Mouse (Mus musculus) heart, postnatal 36 days (tissue): ENCODE data around the gene Icam2. TPM values are rescaled to one million over a fixed set of nuclear protein-coding genes. Genes with fewer than 3 reads are reported as not detected.
A peak's percentile ranks its signal among the peaks of the same experiment; 100 is the strongest.
"Not testable (repeated sequence)": the region's sequence is repeated elsewhere in the genome, so short reads cannot be mapped to it uniquely, and the experiment has no call there.

Experiments used
- DNase-seq, 2 experiments: peaks; one replicate each; pipeline ENCODE4 v3.0.0; 2021 to 2022
- intact Hi-C: fragments of 180-260 bp; cut with DNase I; formaldehyde crosslinking; loops from one replicate; pipeline ENCODE4 v1.15.1; 2025
- total RNA-seq, 2 experiments: library from RNA; stranded (reverse); gene quantifications; 2 replicates each; pipeline ENCODE4 v1.2.3; 2021

Gene Icam2
- total RNA-seq, 2 experiments from 2014 or later, result 30.3 to 34.9 TPM

- no peak for DNase-seq
- intact Hi-C loops, result no loop called here
Observed at GRCm38 (mm10) chr11:106351941-106352340, 35.9 kb downstream of the Icam2 start.

GRCm38 (mm10) chr11:106351253-106351652, 36.6 kb downstream of the Icam2 start:
- intact Hi-C loops, result no loop called here
- no peak for DNase-seq

GRCm38 (mm10) chr11:106350853-106351252, 37.0 kb downstream of the Icam2 start:
- DNase-seq, result no peak
- intact Hi-C loops, result no loop called here

- intact Hi-C loops, result no loop called here
- DNase-seq, result no peak
Observed at GRCm38 (mm10) chr11:106349772-106350171, 38.1 kb downstream of the Icam2 start.

GRCm38 (mm10) chr11:106344910-106345309, 43.0 kb downstream of the Icam2 start:
- no peak for DNase-seq
- intact Hi-C loops, result no loop called here

- DNase-seq, result no peak
- intact Hi-C loops, result no loop called here
Observed at GRCm38 (mm10) chr11:106340990-106341520, 46.8 kb downstream of the Icam2 start.

GRCm38 (mm10) chr11:106339323-106339722, 48.6 kb downstream of the Icam2 start:
- intact Hi-C loops, DNase-seq: not testable (repeated sequence)

- no peak for DNase-seq
- intact Hi-C loops, result no loop called here
Observed at GRCm38 (mm10) chr11:106338870-106339269, 49.0 kb downstream of the Icam2 start.

- DNase-seq, result no peak
- intact Hi-C loops, result no loop called here
Observed at GRCm38 (mm10) chr11:106338029-106338428, 49.8 kb downstream of the Icam2 start.

- no peak for DNase-seq
- intact Hi-C loops, result no loop called here
Observed at GRCm38 (mm10) chr11:106334066-106334465, 53.8 kb downstream of the Icam2 start.

- peak in 1 of 2 experiments; percentile 28 for DNase-seq
- intact Hi-C loops, result no loop called here
Observed at GRCm38 (mm10) chr11:106332458-106332857, 55.4 kb downstream of the Icam2 start.

GRCm38 (mm10) chr11:106329682-106330081, 58.2 kb downstream of the Icam2 start:
- DNase-seq, result peak in 1 of 2 experiments; percentile 27
- intact Hi-C loops, result loop anchor here (2.0 kb wide), 1 partner anchor 63 kb away; no protein-coding TSS in a partner anchor

GRCm38 (mm10) chr11:106329128-106329527, 58.7 kb downstream of the Icam2 start:
- DNase-seq, result no peak
- intact Hi-C loops, result loop anchor here (2.0 kb wide), 1 partner anchor 64 kb away; no protein-coding TSS in a partner anchor

- DNase-seq, result no peak
- intact Hi-C loops, result loop anchor here (2.0 kb wide), 1 partner anchor 64 kb away; no protein-coding TSS in a partner anchor
Observed at GRCm38 (mm10) chr11:106328521-106328920, 59.4 kb downstream of the Icam2 start.

Other genes starting within 250 kb of the Icam2 start
- not detected for gene Gm10840, start 227.2 kb downstream of the Icam2 start, total RNA-seq
- 1 to 10 TPM; 4.2 to 4.8 TPM for gene Limd2, start 227.2 kb downstream of the Icam2 start, total RNA-seq
- 1 to 10 TPM; 7.2 to 8.2 TPM for gene Strada, start 185.9 kb downstream of the Icam2 start, total RNA-seq
- gene Ccdc47, start 171.7 kb downstream of the Icam2 start, total RNA-seq, result 10 to 100 TPM; 72.5 to 82.4 TPM
- 10 to 100 TPM; 26.5 to 28.7 TPM for gene Ddx42, start 171.1 kb downstream of the Icam2 start, total RNA-seq
- 10 to 100 TPM; 21.1 to 23.0 TPM for gene Ftsj3, start 132.0 kb downstream of the Icam2 start, total RNA-seq
- gene Psmc5, start 131.9 kb downstream of the Icam2 start, total RNA-seq, result 100 to 1,000 TPM; 102 to 105 TPM
- gene Smarcd2, start 115.1 kb downstream of the Icam2 start, total RNA-seq, result 10 to 100 TPM; 19.1 to 19.9 TPM
- not detected for gene Tcam1, start 111.4 kb downstream of the Icam2 start, total RNA-seq
- not detected for gene Gh, start 86.2 kb downstream of the Icam2 start, total RNA-seq
- gene Cd79b, start 73.3 kb downstream of the Icam2 start, total RNA-seq, result 1 to 10 TPM; 1.9 to 3.0 TPM
- 10 to 100 TPM; 14.7 to 19.0 TPM for gene Scn4a, start 34.8 kb downstream of the Icam2 start, total RNA-seq
- gene Prr29, start 22.6 kb downstream of the Icam2 start, total RNA-seq, result under 1 TPM; 0.81 to 0.92 TPM
- gene Ern1, start 99.8 kb upstream of the Icam2 start, total RNA-seq, result 10 to 100 TPM; 10.2 to 12.9 TPM
- gene Tex2, start 225.3 kb upstream of the Icam2 start, total RNA-seq, result 10 to 100 TPM; 40.1 to 42.1 TPM